Mouse (Mus musculus): Measurements from ENCODE around the gene Sec61g. TPM values are rescaled to one million over a fixed set of nuclear protein-coding genes. Genes with fewer than 3 reads are reported as not detected.

Gene Sec61g
- total RNA-seq, 2 experiments from 2014 or later: 14.5 to 21.6 TPM

Other genes starting within 250 kb of the Sec61g start
- gene Egfr, start 243.7 kb upstream of the Sec61g start, total RNA-seq (2015): 0.05 TPM in 1 of 2 replicates, not detected in the other
- gene Egfr, start 243.7 kb upstream of the Sec61g start, total RNA-seq (2017): not detected in 2 replicates

All from megakaryocyte progenitor cell, adult 5-6 weeks (primary cell).